ENCODE assay signal across 27 mouse cellular contexts in genomic region chr16:48627296-48627695, GRCm38 (mm10).
A peak's percentile ranks its signal among the peaks of the same experiment; 100 is the strongest.
DNase-seq lines count a peak whose midpoint lies in the region; ATAC-seq and TF ChIP-seq lines count a peak whose summit lies in the region.
"Had no signal": no experiment of that assay in that cellular context is flagged by ENCODE, and none has a peak within 500 bp of the region (broad histone marks: within the 10 kb centered on the region; RNA-seq: fewer than 3 reads in every experiment).

No protein-coding gene starts in this region.

- H3K4me1 ChIP-seq in ES-Bruce4 (ENCODE audit: control insufficient read depth, insufficient read depth, low read length) = no peaks in the 10 kb centered on the region
- no peaks in the 10 kb centered on the region for H3K4me1 ChIP-seq in midbrain, embryonic 14.5 days (ENCODE audit: control insufficient read depth, insufficient read depth, low read length)
- H3K4me1 ChIP-seq: embryonic facial prominence, embryonic 10.5 days; forebrain, embryonic 15.5 days; heart, embryonic 12.5 days; hindbrain, embryonic 12.5 days; liver, embryonic 13.5 days had no signal

- peaks cover 12% of the 10 kb centered on the region for H3K36me3 ChIP-seq in ES-Bruce4 (ENCODE audit: control insufficient read depth, insufficient read depth, low read length, poor library complexity, severe bottlenecking)
- H3K36me3 ChIP-seq in midbrain, embryonic 14.5 days (ENCODE audit: control insufficient read depth, insufficient read depth, low read length) = no peaks in the 10 kb centered on the region
- H3K36me3 ChIP-seq: embryonic facial prominence, embryonic 10.5 days; forebrain, embryonic 15.5 days; G1E; heart, embryonic 12.5 days; hindbrain, embryonic 12.5 days; liver, embryonic 13.5 days had no signal

- peak; percentile 42 for DNase-seq in induced T-regulatory cell, adult 2 months (ENCODE audit: low read depth)
- DNase-seq in thymus, adult 18-20 months = peak; percentile 14 to 31
- DNase-seq in thymus, postnatal 36 days = peak; percentile 28 to 35
- DNase-seq in frontal cortex, postnatal 36 days (ENCODE audit: low spot score in 2 of 2) = no peak
- no peak for DNase-seq in kidney, postnatal 10 days
- no peak for DNase-seq in midbrain, embryonic 14.5 days
- DNase-seq: adrenal gland, postnatal 10 days; cerebellum, adult 9-11 months; gastrocnemius, postnatal 25 days; heart, adult 18-20 months; heart, postnatal 10 days; kidney, adult 18-20 months; kidney, postnatal 4 days; layer of hippocampus, adult 9-11 months; liver, embryonic 13.5 days; lung, embryonic 14.5 days; lung, postnatal 36 days; right cerebral cortex, postnatal 14 days; spleen, adult 18-20 months had no signal

- no peak for ATAC-seq in midbrain, embryonic 14.5 days (ENCODE audit: low FRiP score, low TSS enrichment)
- ATAC-seq in cerebellum, adult (ENCODE audit: insufficient number of reproducible peaks, low FRiP score, low TSS enrichment) = no peak
- ATAC-seq: forebrain, embryonic 15.5 days had no signal

- 96% methylated on average over 3 of the region's 3 CpGs for WGBS in midbrain, embryonic 14.5 days

- no peak overlapping the region for H3K4me2 ChIP-seq in midbrain, embryonic 14.5 days (ENCODE audit: low read length)
- H3K4me2 ChIP-seq: forebrain, embryonic 15.5 days; heart, embryonic 12.5 days; hindbrain, embryonic 12.5 days; liver, embryonic 13.5 days; lung, embryonic 14.5 days; midbrain, embryonic 11.5 days had no signal

- no peak for TF ChIP-seq POLR2A in ES-Bruce4 (IDR thresholded peaks at IDR 0.05; ENCODE audit: insufficient read depth, low read length)

- no peak overlapping the region for H3K9ac ChIP-seq in ES-Bruce4 (ENCODE audit: low read depth, poor library complexity, severe bottlenecking)
- no peak overlapping the region for H3K9ac ChIP-seq in midbrain, embryonic 14.5 days (replicated peaks; ENCODE audit: low read length)
- H3K9ac ChIP-seq: forebrain, embryonic 15.5 days; heart, embryonic 12.5 days; hindbrain, embryonic 12.5 days; liver, embryonic 13.5 days; lung, embryonic 14.5 days had no signal

- TF ChIP-seq CTCF in ES-Bruce4 (IDR thresholded peaks at IDR 0.05; ENCODE audit: low read depth, low read length) = no peak

- no peaks in the 10 kb centered on the region for H3K27me3 ChIP-seq in ES-Bruce4 (ENCODE audit: control insufficient read depth, insufficient read depth, low read length, poor library complexity, severe bottlenecking)
- no peaks in the 10 kb centered on the region for H3K27me3 ChIP-seq in midbrain, embryonic 14.5 days (ENCODE audit: control insufficient read depth, insufficient read depth, low read length)
- H3K27me3 ChIP-seq: forebrain, embryonic 15.5 days; heart, embryonic 12.5 days; hindbrain, embryonic 12.5 days; liver, embryonic 13.5 days had no signal

- TF ChIP-seq EP300 in ES-Bruce4 (IDR thresholded peaks at IDR 0.05; ENCODE audit: insufficient read depth, low read depth, low read length) = no peak

- H3K27ac ChIP-seq in ES-Bruce4 (ENCODE audit: insufficient read depth, low read length) = 0 out of 2 replicates have a peak overlapping the region, but pooled peaks have one; percentile 45
- no peak overlapping the region for H3K27ac ChIP-seq in midbrain, embryonic 14.5 days (replicated peaks; ENCODE audit: low read depth, low read length)
- H3K27ac ChIP-seq: embryonic facial prominence, embryonic 10.5 days; forebrain, embryonic 15.5 days; hindbrain, embryonic 12.5 days; liver, embryonic 13.5 days had no signal

- H3K4me3 ChIP-seq in ES-Bruce4 (ENCODE audit: low read depth, low read length) = no peak overlapping the region
- H3K4me3 ChIP-seq in midbrain, embryonic 14.5 days (replicated peaks; ENCODE audit: low read depth, low read length) = no peak overlapping the region
- H3K4me3 ChIP-seq: embryonic facial prominence, embryonic 10.5 days; forebrain, embryonic 15.5 days; heart, embryonic 12.5 days; hindbrain, embryonic 12.5 days; liver, embryonic 13.5 days had no signal

- no peaks in the 10 kb centered on the region for H3K9me3 ChIP-seq in ES-Bruce4 (replicated peaks; ENCODE audit: control insufficient read depth, insufficient read depth, low read length, poor library complexity, severe bottlenecking)
- H3K9me3 ChIP-seq in midbrain, embryonic 14.5 days (ENCODE audit: control insufficient read depth, low read length) = no peaks in the 10 kb centered on the region
- H3K9me3 ChIP-seq: embryonic facial prominence, embryonic 10.5 days; forebrain, embryonic 15.5 days; G1E; heart, embryonic 12.5 days; hindbrain, embryonic 12.5 days; liver, embryonic 13.5 days had no signal

Comparison
In these comparisons a context has a peak if more than half of its experiments do, and no peak if none do; other contexts are left out.
1. DNase-seq: peak in induced T-regulatory cell, adult 2 months (single experiment), thymus, adult 18-20 months (2 of 2) and thymus, postnatal 36 days (2 of 2); none in frontal cortex, postnatal 36 days (0 of 2), kidney, postnatal 10 days (single experiment) and midbrain, embryonic 14.5 days (single experiment).